Mouse (Mus musculus) adrenal gland (tissue): ENCODE data around the gene B3gnt9.
"Not testable (repeated sequence)": the region's sequence is repeated elsewhere in the genome, so short reads cannot be mapped to it uniquely, and the experiment has no call there.

Source experiments
- intact Hi-C: fragments of 180-260 bp; cut with DNase I; formaldehyde crosslinking; loops from one replicate; pipeline ENCODE4 v1.15.1; 2025

The B3gnt9 gene

GRCm38 (mm10) chr8:105260371-105261099 is 5.6 kb upstream of the B3gnt9 start:
- intact Hi-C loops = loop anchor here (5.0 kb wide), 1 partner anchor 33 kb away; the partner anchor contains the start of gene D230025D16Rik

GRCm38 (mm10) chr8:105259721-105260320 is 4.9 kb upstream of the B3gnt9 start:
- intact Hi-C loops = loop anchor here (5.0 kb wide), 2 partner anchors 33 to 138 kb away; partner anchors contain the start of gene D230025D16Rik

GRCm38 (mm10) chr8:105258911-105259720 is 4.2 kb upstream of the B3gnt9 start:
- intact Hi-C loops = loop anchor here (5.0 kb wide), 1 partner anchor 137 kb away; no protein-coding TSS in a partner anchor

- intact Hi-C loops = loop anchor here (5.0 kb wide), 1 partner anchor 135 kb away; no protein-coding TSS in a partner anchor
Observed at GRCm38 (mm10) chr8:105257318-105258114, 2.6 kb upstream of the B3gnt9 start.

- intact Hi-C loops = no loop called here
Observed at GRCm38 (mm10) chr8:105254152-105254965, 594 bp downstream of the B3gnt9 start.

- intact Hi-C loops = no loop called here
Observed at GRCm38 (mm10) chr8:105253766-105254151, 1.2 kb downstream of the B3gnt9 start.

GRCm38 (mm10) chr8:105252680-105253537 is 2.0 kb downstream of the B3gnt9 start:
- intact Hi-C loops = no loop called here

GRCm38 (mm10) chr8:105251954-105252353 is 3.0 kb downstream of the B3gnt9 start:
- intact Hi-C loops = no loop called here

- intact Hi-C loops = no loop called here
Observed at GRCm38 (mm10) chr8:105241016-105241415, 13.9 kb downstream of the B3gnt9 start.

- intact Hi-C loops = no loop called here
Observed at GRCm38 (mm10) chr8:105237442-105238142, 17.4 kb downstream of the B3gnt9 start.

- intact Hi-C loops = no loop called here
Observed at GRCm38 (mm10) chr8:105235206-105235605, 19.7 kb downstream of the B3gnt9 start.

- intact Hi-C loops = no loop called here
Observed at GRCm38 (mm10) chr8:105233126-105233935, 21.6 kb downstream of the B3gnt9 start.

GRCm38 (mm10) chr8:105232321-105232693 is 22.6 kb downstream of the B3gnt9 start:
- intact Hi-C loops = not testable (repeated sequence)

GRCm38 (mm10) chr8:105231503-105232320 is 23.2 kb downstream of the B3gnt9 start:
- intact Hi-C loops = no loop called here

GRCm38 (mm10) chr8:105225917-105226316 is 29.0 kb downstream of the B3gnt9 start:
- intact Hi-C loops = loop anchor here (2.0 to 5.0 kb wide), 2 partner anchors 36 to 51 kb away; partner anchors contain the start of genes Fbxl8 and Tradd

- intact Hi-C loops = loop anchor here (2.0 to 5.0 kb wide), 2 partner anchors 37 to 50 kb away; partner anchors contain the start of genes Fbxl8 and Tradd
Observed at GRCm38 (mm10) chr8:105225272-105225593, 29.7 kb downstream of the B3gnt9 start.
